In the genomic region with DNA sequence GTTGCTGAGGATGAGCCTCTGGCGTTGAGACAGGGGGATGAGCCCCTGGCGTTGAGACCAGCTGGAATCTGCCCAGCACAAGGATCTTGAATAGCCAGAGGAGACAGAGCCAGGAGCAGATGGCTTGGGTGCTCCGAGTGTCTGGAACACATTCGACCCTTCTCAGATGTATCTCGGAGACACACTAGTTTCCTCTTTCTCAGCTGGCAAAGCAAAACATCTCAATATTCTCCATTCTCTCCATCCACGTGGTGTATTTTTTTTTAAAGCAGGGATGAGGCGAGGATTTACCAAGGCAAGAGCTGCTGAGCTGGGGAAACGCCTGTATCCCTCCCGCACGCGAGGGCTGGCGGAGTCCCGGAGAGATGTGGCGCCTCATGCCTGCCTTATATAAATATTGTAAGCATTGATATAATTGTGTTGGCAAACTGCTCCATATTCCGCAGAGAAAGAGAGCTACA, we compare ENCODE assay signal across 10 mouse cellular contexts.
DNase-seq lines count a peak whose midpoint lies in the region; ATAC-seq lines count a peak whose summit lies in the region.
"Had no signal": no experiment of that assay in that cellular context is flagged by ENCODE, and none has a peak within 500 bp of the region (broad histone marks: within the 10 kb centered on the region; RNA-seq: fewer than 3 reads in every experiment).

No protein-coding gene starts in this region.

- 71% methylated on average over 15 of the region's 15 CpGs for WGBS in neural tube, embryonic 13.5 days

- 0 out of 2 replicates have a peak, but pooled peaks have one; percentile 27 for ATAC-seq in neural tube, embryonic 13.5 days (ENCODE audit: low read depth)

- peak overlapping the region; percentile 42; the same call in 1 of the 2 replicates for H3K27ac ChIP-seq in neural tube, embryonic 13.5 days (replicated peaks)
- H3K27ac ChIP-seq: limb, embryonic 13.5 days had no signal

- no peaks in the 10 kb centered on the region; the same call in 1 of the 2 replicates for H3K4me1 ChIP-seq in neural tube, embryonic 13.5 days (replicated peaks)

- DNase-seq in neural tube, embryonic 10.5 days (ENCODE audit: extremely low spot score, low spot score), result no peak
- DNase-seq in gastrocnemius, adult 8-10 months (ENCODE audit: low spot score in 2 of 2), result peak; percentile 47 to 63
- DNase-seq in left cerebral cortex, adult 9 months (ENCODE audit: low spot score in 2 of 2), result peak; percentile 6 to 41
- peak; percentile 23 for DNase-seq in telencephalon, adult 2 months (ENCODE audit: low read depth, low spot score)
- DNase-seq in T-cell, adult 2 months (ENCODE audit: low spot score), result no peak
- DNase-seq in thymus, postnatal 0 days (ENCODE audit: low spot score), result no peak
- no peak for DNase-seq in embryo, embryonic 10 days (ENCODE audit: low spot score)

- H3K9me3 ChIP-seq in neural tube, embryonic 13.5 days, result peaks cover 8% of the 10 kb centered on the region; the same call in 1 of the 2 replicates

- no peak overlapping the region; the same call in 1 of the 2 replicates for H3K4me2 ChIP-seq in neural tube, embryonic 13.5 days
- H3K4me2 ChIP-seq: limb, embryonic 13.5 days had no signal

- H3K27me3 ChIP-seq in neural tube, embryonic 13.5 days, result no peaks in the 10 kb centered on the region
- H3K27me3 ChIP-seq: limb, embryonic 13.5 days had no signal

- H3K9ac ChIP-seq in neural tube, embryonic 13.5 days, result no peak overlapping the region
- H3K9ac ChIP-seq: limb, embryonic 13.5 days had no signal

- no peak overlapping the region for H3K4me3 ChIP-seq in neural tube, embryonic 13.5 days
- H3K4me3 ChIP-seq: erythroblast, embryonic 14.5 days; limb, embryonic 13.5 days had no signal

- no peaks in the 10 kb centered on the region for H3K36me3 ChIP-seq in neural tube, embryonic 13.5 days
- H3K36me3 ChIP-seq: limb, embryonic 13.5 days had no signal

Comparison
In these comparisons a context has a peak if more than half of its experiments do, and no peak if none do; other contexts are left out.
1. DNase-seq: peak in gastrocnemius, adult 8-10 months (2 of 2), left cerebral cortex, adult 9 months (2 of 2) and telencephalon, adult 2 months (single experiment); none in neural tube, embryonic 10.5 days (single experiment), T-cell, adult 2 months (single experiment), thymus, postnatal 0 days (single experiment) and embryo, embryonic 10 days (single experiment).